Mouse (Mus musculus) cerebellum, adult 2 months (tissue): ENCODE results near the gene Spaca9.

Source experiments
- CTCF ChIP-seq: fragments of 200-500 bp; IDR thresholded peaks from 2 replicates; pipeline ENCODE4 v1.5.1; 2011; ENCODE audit warnings: low read depth, mild to moderate bottlenecking, control low read depth, low read length, moderate library complexity, borderline replicate concordance; ENCODE audit not compliant: insufficient read depth
- POLR2A ChIP-seq: fragments of 200-500 bp; IDR thresholded peaks from 2 replicates; pipeline ENCODE4 v1.6.1; 2011; ENCODE audit warnings: low read length, control low read depth, borderline replicate concordance; ENCODE audit not compliant: insufficient read depth

DNA sequence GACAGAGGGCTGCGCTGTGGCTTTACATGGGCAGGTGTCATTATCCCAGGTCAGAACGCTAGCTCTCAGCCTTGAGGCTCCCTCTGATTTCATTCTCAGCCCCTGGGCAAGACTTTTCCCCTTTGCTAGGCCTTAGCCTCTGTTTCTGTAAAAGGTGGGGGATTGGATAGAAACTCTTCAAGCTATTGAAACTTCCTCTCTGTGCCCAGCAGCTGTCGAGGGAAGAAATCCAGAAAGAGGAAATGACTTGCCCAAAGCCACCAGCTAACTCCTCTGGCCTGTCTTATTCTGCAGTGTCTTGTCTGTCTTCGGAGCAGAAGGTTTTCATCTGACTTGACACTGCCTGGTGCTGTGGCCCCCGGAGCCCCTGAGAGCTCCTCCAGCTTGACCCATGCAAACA, 961 bp downstream of the Spaca9 start:
- TF ChIP-seq CTCF, result no peak
- no peak for TF ChIP-seq POLR2A
